Mouse (Mus musculus): ENCODE data around the gene Kdm6b. TPM values are rescaled to one million over a fixed set of nuclear protein-coding genes. Genes with fewer than 3 reads are reported as not detected.
"Not testable (repeated sequence)": the region's sequence is repeated elsewhere in the genome, so short reads cannot be mapped to it uniquely, and the experiment has no call there.

The Kdm6b gene
- total RNA-seq, 1 experiment from 2014 or later = 16.8 TPM

GRCm38 (mm10) chr11:69395634-69396373 is 17.7 kb downstream of the Kdm6b start:
- ATAC-seq (replicated peaks; ENCODE audit: insufficient number of reproducible peaks, low FRiP score, low TSS enrichment, poor library complexity, severe bottlenecking) = peak; percentile 62

GRCm38 (mm10) chr11:69395235-69395633 is 18.2 kb downstream of the Kdm6b start, which contains the start of the genes Naa38 and Cyb5d1:
Gene Naa38, plus strand, starts transcription at chr11:69395487.
Gene Cyb5d1, minus strand, starts transcription at chr11:69395631.
- ATAC-seq (replicated peaks; ENCODE audit: insufficient number of reproducible peaks, low FRiP score, low TSS enrichment, poor library complexity, severe bottlenecking) = peak; percentile 55

- ATAC-seq (replicated peaks; ENCODE audit: insufficient number of reproducible peaks, low FRiP score, low TSS enrichment, poor library complexity, severe bottlenecking) = not testable (repeated sequence)
These were observed 18.8 kb downstream of the Kdm6b start for GRCm38 (mm10) chr11:69394591-69395167.

- ATAC-seq (replicated peaks; ENCODE audit: insufficient number of reproducible peaks, low FRiP score, low TSS enrichment, poor library complexity, severe bottlenecking) = no peak
These were observed 23.0 kb downstream of the Kdm6b start for GRCm38 (mm10) chr11:69390400-69391034.

- no peak for ATAC-seq (replicated peaks; ENCODE audit: insufficient number of reproducible peaks, low FRiP score, low TSS enrichment, poor library complexity, severe bottlenecking)
These were observed 23.7 kb downstream of the Kdm6b start for GRCm38 (mm10) chr11:69389531-69390399.

GRCm38 (mm10) chr11:69388680-69389079 is 24.8 kb downstream of the Kdm6b start:
- no peak for ATAC-seq (replicated peaks; ENCODE audit: insufficient number of reproducible peaks, low FRiP score, low TSS enrichment, poor library complexity, severe bottlenecking)

- no peak for ATAC-seq (replicated peaks; ENCODE audit: insufficient number of reproducible peaks, low FRiP score, low TSS enrichment, poor library complexity, severe bottlenecking)
These were observed 26.7 kb downstream of the Kdm6b start for GRCm38 (mm10) chr11:69386758-69387157.

- no peak for ATAC-seq (replicated peaks; ENCODE audit: insufficient number of reproducible peaks, low FRiP score, low TSS enrichment, poor library complexity, severe bottlenecking)
These were observed 28.5 kb downstream of the Kdm6b start for GRCm38 (mm10) chr11:69384979-69385378.

GRCm38 (mm10) chr11:69382478-69383105 is 30.9 kb downstream of the Kdm6b start:
- ATAC-seq (replicated peaks; ENCODE audit: insufficient number of reproducible peaks, low FRiP score, low TSS enrichment, poor library complexity, severe bottlenecking) = no peak

- ATAC-seq (replicated peaks; ENCODE audit: insufficient number of reproducible peaks, low FRiP score, low TSS enrichment, poor library complexity, severe bottlenecking) = no peak
These were observed 32.1 kb downstream of the Kdm6b start for GRCm38 (mm10) chr11:69381356-69381755.

- no peak for ATAC-seq (replicated peaks; ENCODE audit: insufficient number of reproducible peaks, low FRiP score, low TSS enrichment, poor library complexity, severe bottlenecking)
These were observed 33.9 kb downstream of the Kdm6b start for GRCm38 (mm10) chr11:69379600-69379999.

- ATAC-seq (replicated peaks; ENCODE audit: insufficient number of reproducible peaks, low FRiP score, low TSS enrichment, poor library complexity, severe bottlenecking) = no peak
These were observed 35.7 kb downstream of the Kdm6b start for GRCm38 (mm10) chr11:69377766-69378165.

- no peak for ATAC-seq (replicated peaks; ENCODE audit: insufficient number of reproducible peaks, low FRiP score, low TSS enrichment, poor library complexity, severe bottlenecking)
These were observed 37.8 kb downstream of the Kdm6b start for GRCm38 (mm10) chr11:69375646-69376045.

GRCm38 (mm10) chr11:69373223-69373965 is 40.1 kb downstream of the Kdm6b start:
- no peak for ATAC-seq (replicated peaks; ENCODE audit: insufficient number of reproducible peaks, low FRiP score, low TSS enrichment, poor library complexity, severe bottlenecking)

- ATAC-seq (replicated peaks; ENCODE audit: insufficient number of reproducible peaks, low FRiP score, low TSS enrichment, poor library complexity, severe bottlenecking) = no peak
These were observed 40.7 kb downstream of the Kdm6b start for GRCm38 (mm10) chr11:69372780-69373170.

GRCm38 (mm10) chr11:69372056-69372779 is 41.3 kb downstream of the Kdm6b start:
- ATAC-seq (replicated peaks; ENCODE audit: insufficient number of reproducible peaks, low FRiP score, low TSS enrichment, poor library complexity, severe bottlenecking) = no peak

- ATAC-seq (replicated peaks; ENCODE audit: insufficient number of reproducible peaks, low FRiP score, low TSS enrichment, poor library complexity, severe bottlenecking) = no peak
These were observed 41.9 kb downstream of the Kdm6b start for GRCm38 (mm10) chr11:69371601-69372000.
